Mouse (Mus musculus): ENCODE measurements at regions not wholly inside any gene's neighbourhood (a gene's known extent, or its start where the extent isn't known, plus 50 kb on each side); places are given as distances from the start of the nearest gene placed in this dataset.
A peak's percentile ranks its signal among the peaks of the same experiment; 100 is the strongest.
"Not testable (repeated sequence)": the region's sequence is repeated elsewhere in the genome, so short reads cannot be mapped to it uniquely, and the experiment has no call there.

DNA sequence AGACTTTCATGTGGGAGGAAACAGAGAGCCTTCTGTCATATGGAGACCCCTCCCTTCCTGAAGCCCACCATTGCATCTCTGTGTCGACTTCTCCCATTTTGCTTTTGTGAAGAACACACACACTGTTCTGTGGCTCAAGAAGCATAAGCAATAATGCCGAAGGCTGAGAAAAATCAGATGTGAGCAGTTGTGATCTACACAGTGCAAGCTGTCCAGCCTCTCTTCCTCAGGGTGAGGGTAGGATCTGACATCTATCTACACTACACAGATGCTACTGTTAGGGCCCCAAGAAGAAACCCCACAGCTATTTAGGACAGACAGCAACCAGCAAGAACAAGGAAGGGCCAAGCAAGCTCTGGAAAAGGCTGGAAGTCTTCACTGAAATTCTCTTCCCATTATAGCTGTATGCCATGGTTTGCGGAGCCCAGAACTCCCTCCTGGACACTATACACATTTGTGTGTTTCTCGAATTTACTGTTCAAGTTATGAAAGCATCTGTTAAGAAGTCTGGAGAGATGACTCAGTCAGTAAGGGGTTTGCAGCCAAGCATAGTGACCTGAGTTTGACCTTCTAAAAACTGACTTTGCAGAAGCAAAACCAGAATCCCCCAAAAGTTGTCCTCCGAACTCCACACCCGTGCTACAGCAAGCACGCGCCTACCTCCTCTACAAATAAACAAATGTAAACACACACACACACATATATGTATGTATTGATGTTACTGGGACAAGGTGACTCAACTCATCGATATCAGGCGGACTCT, 218.3 kb upstream of the Sesn3 start:
- peak in 1 of 2 experiments; percentile 57 for DNase-seq (ENCODE audit: inconsistent age in 2 of 2, low spot score in 1 of 2)

DNA sequence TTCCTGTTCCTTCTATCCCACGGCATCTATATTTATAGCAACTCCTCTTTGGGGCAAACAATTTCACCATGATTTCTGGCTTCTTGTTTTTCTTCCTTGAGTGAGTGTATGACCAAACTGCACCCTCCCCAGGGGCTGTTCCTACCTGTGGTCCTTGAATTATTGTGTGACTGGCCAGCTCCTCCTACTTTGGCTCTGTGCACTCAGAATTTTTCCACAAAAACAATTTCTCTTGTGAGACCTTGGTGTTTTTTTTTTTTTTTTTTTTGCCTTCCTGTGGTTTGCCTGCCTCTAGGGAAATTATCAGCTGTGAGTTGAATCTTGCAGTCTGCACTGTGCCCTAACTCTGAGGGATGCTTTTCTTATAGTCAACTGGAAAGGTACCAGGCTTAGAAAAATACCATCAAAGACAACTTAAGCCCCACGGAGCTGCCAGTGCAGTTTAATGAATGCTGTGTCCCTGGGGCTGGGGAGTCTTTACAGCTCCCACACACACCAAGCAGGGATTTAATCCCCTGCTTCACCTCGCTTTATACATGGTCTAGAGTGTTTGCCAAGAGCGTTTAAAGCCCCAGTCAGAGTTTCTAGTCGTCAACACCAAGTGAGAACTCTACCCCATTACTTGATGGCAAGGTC, 216.2 kb upstream of the Sesn3 start:
- DNase-seq (ENCODE audit: inconsistent age in 2 of 2, low spot score in 1 of 2) = peak; percentile 32 to 81

DNA sequence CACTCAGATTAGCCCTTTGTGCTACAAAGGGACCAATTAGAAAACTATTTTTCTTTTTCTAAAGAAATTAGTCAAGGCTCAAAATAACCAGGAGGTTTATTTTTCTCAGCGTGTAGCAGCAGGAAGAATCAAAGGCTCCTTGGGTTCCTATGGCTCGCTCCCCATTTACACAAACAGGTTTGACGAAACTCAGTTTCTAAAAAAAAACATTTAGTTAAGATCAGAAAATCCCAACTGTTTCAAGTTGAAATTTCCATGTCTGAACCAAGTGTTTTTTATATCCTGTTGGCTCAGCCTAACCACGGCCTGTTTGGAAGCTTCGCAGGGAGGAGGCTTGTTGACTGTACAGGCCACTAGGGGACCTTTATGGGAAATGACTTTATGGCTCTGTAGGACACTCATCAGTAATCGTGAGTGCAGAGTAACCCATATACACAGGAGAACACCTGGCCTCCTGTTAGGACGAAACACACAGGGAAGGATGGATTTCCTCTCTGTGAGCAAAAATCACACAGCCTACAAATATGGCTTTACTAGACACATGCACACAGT, 215.6 kb upstream of the Sesn3 start:
- peak in 1 of 2 experiments; percentile 48 for DNase-seq (ENCODE audit: inconsistent age in 2 of 2, low spot score in 1 of 2)

DNA sequence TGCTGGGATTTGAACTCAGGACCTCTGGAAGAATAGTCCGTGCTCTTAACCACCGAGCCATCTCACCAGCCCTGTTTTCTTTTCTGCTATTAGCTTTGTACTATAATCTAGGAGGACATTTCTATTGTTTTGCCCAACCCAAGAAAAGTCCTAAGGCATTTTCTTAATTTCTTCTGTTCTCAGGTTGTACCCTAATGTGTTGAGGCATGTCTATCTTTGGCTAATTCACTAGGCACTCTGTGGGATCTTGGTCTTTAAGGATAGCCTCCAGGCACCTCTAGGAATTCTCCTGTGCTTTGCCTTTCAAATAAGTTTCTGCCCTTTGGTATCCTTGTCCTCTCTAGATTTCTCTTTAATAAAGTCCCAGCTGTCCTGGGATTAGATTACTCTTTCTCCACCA, 214.6 kb upstream of the Sesn3 start:
- DNase-seq (ENCODE audit: inconsistent age in 2 of 2, low spot score in 1 of 2) = no peak

DNA sequence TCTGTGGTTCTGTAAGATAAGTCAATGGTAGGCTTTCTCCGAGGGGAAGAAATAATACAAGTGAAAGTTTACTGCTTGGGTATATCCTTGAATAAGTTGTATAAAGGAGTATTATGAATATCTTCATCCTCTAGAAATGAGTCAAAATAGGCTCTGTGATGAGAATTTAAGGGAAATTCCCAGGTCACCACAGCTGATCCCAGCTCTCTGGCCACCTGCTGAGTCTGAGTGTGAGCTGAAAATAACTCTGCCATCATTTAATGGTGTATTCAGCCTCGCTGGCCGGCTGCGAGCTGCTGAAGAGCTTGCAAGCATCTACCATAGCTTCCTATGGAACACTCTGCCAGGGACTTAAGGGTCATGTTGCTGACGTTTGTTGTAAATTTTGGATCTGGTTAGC, 213.5 kb upstream of the Sesn3 start:
- DNase-seq (ENCODE audit: inconsistent age in 2 of 2, low spot score in 1 of 2) = no peak

DNA sequence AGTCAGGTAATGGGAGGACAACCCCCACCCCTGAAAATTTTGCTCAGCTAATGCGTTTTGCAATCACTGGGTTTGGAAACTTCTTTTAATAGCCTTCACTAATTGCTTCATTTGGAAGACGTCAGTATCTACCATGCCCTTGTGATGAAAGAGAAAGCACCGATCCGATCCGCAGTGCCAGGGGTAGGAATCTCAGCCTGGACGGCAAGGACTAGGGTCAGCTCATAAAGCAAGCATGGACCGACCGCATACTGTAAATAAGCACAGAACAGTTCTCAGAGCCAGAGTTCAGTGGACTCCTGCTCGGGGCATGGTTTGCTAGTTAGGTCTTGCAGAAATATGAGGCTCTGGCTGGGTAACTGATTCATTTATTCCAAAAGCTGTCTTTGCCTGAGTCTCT, 213.0 kb upstream of the Sesn3 start:
- DNase-seq (ENCODE audit: inconsistent age in 2 of 2, low spot score in 1 of 2) = peak in 1 of 2 experiments; percentile 89

DNA sequence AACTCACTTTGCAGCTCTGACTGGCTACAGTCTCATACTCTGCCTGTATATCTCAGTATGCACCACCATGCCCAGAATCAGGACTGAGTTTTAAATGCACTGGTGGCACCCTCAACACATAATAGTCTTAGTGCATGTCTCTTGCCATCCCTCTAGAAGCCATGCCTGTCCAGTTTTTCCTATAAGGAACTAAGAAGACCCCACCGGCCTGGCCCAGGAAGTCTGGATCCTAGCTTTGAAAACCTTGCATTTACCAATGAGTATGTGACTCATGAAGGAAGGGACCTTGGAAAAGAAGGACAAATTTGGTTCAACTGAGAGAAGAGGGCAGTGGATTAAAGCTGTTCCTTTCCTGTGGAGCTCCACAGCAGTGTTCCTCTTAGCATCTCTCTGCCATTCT, 212.2 kb upstream of the Sesn3 start:
- DNase-seq (ENCODE audit: inconsistent age in 2 of 2, low spot score in 1 of 2) = peak in 1 of 2 experiments; percentile 85

DNA sequence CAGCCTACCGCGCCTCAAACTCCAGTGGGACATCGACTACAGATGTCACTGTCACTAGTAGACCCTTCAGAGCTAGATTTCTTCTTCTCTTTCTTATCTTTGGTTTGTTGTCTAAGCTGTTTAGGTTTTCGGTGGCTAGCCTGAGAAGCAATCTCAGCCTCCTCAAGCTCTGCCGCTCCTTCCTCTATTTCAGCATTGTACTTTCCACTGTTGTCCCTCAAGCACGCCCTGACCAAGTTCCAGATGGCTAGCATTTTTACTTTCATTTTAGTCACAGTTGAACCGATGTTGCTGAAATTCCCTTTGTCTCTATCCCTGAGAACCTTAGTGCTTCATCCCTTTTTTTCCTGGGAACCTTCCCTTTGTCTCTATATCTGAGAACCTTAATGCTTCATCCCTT, 208.1 kb upstream of the Sesn3 start:
- DNase-seq (ENCODE audit: inconsistent age in 2 of 2, low spot score in 1 of 2) = not testable (repeated sequence)

DNA sequence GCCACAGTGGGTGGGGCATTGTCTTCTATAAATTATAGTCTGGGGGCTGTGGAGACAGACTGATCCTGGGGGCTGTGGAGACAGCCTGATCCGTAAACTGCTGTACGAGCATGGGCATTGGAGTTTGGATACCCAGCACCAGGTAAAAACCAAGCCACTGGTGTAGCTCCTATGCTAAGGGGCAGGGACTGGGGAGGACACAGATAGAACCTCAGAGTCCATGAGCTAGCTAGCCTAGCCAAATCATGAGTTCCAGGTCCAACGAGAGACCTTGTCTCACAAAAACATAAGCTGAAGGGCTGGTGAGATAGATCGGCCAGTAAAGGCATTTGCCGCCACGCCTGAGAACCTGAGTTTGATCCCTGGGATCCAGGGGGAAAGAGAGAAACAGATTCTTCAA, 205.8 kb upstream of the Sesn3 start:
- no peak for DNase-seq (ENCODE audit: inconsistent age in 2 of 2, low spot score in 1 of 2)

DNA sequence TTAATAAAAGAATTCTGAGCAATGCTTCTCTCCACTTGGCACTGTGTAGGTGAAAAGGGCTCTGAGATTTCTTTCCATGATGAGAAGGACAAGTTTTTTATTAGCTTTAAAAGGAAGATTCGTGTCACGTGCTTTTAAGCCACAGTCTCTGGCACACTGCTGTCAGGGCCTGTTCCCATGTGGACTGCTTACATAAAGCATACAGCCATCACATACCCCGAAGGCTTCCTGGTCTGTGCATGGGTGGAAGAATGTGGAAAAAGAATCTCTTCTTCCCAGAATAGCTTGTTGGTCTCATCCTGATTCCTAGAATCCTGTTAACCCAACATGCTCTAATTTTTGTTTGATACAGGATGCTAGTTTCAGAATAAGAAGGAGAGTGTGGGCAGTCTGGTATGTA, 205.1 kb upstream of the Sesn3 start:
- no peak for DNase-seq (ENCODE audit: inconsistent age in 2 of 2, low spot score in 1 of 2)

DNA sequence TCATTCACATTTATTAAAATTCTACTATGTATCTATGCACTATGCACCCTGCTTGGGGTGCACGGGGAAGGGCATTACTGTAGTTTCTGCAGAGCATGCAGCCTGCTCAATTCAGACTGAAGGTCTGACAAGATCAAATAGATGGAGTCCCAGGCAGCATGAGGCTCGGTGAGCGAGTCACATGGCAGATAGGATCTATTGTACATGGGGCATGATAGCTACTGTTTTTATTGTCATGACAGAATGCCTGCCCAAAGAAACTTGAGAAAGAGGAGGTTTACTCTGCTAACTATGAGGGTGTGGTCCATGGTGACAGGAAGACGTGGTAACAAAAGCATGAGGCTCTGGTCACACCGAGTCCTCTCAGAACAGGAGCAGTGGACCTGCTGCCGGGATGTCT, 203.1 kb upstream of the Sesn3 start:
- DNase-seq (ENCODE audit: inconsistent age in 2 of 2, low spot score in 1 of 2) = no peak

DNA sequence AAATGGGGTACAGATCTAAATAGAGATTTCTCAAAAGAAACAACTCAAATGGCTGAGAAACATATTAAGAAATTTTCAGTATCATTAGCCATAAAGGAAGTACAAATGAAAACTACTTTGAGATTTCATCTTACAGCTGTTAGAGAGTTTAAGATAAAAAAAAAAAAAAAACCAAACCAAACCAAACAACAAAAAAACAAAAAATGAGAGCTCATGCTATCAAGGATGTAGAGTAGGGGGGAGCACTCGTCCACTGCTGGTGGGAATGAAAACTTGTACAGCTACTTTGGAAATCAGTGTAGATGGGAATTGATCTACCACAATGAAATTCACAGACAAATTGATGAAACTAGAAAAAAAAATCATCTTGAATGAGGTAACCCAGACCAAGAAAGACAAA, 201.9 kb upstream of the Sesn3 start:
- DNase-seq (ENCODE audit: inconsistent age in 2 of 2, low spot score in 1 of 2) = no peak

DNA sequence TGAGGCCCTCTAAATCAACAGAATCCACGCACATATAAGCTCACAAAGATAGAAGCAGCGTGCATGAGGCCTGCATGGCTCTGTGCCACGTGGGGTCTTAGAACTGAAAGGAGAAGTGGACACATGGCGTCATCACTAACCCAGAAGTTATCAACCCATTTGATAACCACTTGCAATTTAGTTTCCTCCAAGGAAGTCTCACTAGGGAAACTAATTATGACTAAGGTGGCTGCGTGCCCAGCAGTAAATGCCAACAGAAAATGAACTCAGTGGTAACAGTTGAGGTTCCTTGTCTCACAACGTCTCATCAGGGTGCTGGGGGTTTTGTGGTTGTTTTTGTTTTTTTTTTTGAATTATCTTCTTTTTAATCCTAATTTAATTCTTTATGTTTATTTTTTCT, 200.6 kb upstream of the Sesn3 start:
- DNase-seq (ENCODE audit: inconsistent age in 2 of 2, low spot score in 1 of 2) = peak in 1 of 2 experiments; percentile 72

DNA sequence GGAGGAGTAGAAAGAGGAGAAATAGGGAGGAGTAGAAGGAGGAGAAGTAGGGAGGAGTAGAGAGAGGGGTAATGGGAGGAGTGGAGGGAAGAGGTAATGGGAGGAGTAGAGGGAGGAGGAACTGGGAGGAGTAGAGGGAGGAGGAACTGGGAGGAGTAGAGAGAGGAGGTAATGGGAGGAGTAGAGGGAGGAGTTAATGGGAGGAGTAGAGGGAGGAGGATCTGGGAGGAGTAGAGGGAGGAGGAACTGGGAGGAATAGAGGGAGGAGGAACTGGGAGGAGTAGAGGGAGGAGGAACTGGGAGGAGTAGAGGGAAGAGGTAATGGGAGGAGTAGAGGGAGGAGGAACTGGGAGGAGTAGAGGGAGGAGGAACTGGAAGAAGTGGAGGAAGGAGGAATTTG, 200.0 kb upstream of the Sesn3 start:
- DNase-seq (ENCODE audit: inconsistent age in 2 of 2, low spot score in 1 of 2) = peak in 1 of 2 experiments; percentile 41

DNA sequence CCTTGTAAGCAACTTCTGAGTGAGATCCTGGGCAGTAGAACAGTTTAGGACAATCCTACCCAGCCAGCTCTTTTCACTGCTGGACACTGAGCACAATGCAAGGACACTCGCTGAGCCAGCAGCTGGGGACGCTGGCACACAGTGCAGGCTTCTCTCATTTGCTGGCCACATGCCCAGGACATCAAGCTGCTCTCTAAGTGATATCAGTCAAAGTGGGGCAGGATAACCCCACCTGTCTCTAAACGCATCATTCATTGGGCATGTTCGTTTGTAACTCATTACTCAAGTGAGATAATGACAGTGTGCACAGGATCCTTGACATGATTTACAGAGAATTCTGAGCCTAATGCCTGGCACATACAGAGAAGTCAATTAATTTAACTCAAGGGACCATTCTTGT, 199.4 kb upstream of the Sesn3 start:
- DNase-seq (ENCODE audit: inconsistent age in 2 of 2, low spot score in 1 of 2) = peak; percentile 95 to 96

DNA sequence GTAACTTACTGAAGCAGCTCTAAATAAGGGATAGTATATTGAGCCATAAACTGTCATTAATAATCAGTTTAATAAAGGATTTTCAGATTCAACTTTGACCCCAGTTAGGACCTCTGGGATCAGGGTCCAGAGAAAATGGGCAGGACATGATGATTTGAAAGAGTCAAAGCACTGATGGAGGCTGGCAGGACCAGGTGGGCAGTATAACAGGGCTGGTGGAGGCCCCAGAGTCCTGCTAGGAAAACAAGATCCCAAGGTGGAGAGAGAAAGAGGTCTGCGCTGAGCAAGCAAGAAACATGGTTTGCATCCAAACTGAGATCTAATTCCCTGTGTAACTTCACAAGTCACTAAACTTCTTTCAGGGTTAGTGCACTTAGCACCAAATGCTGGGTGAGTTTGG, 199.0 kb upstream of the Sesn3 start:
- no peak for DNase-seq (ENCODE audit: inconsistent age in 2 of 2, low spot score in 1 of 2)

DNA sequence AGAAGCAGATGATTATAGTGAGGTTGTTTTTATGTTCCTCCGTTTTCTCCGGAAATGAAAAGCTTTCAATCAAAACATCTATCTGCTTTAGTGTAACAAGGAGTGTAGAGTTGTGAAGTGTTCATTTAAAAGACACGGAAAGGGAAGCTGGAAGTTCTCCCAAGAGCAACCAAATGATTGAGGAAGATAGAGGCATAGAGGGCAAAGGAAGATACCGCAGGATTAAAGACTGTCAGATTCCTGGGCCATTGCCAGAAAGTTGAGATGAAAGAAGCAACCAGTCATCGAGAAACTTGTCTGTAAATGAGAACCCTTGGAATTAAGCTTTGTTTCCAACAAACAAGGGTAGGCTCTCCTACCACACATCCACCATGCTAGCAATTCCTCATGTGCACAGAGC, 198.1 kb upstream of the Sesn3 start:
- peak; percentile 34 to 79 for DNase-seq (ENCODE audit: inconsistent age in 2 of 2, low spot score in 1 of 2)

DNA sequence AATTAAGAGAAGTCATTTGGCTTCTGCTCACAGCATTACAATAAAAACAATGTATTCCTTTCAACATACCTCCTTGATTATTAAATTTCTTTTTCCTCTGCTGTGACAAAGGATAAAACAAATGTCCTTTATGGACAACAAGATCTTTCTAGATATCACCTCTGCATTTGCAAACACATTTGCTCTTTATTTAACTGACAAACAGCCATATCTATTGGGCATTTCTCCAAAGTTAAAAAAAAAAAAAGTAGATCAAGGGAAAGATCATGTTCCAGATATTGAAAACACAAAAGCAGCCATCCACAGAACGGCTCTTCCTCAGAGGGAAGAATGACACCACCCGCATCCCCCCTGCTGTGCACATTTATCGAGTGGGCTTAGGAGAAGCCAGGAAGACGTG, 193.7 kb upstream of the Sesn3 start:
- no peak for DNase-seq (ENCODE audit: inconsistent age in 2 of 2, low spot score in 1 of 2)

DNA sequence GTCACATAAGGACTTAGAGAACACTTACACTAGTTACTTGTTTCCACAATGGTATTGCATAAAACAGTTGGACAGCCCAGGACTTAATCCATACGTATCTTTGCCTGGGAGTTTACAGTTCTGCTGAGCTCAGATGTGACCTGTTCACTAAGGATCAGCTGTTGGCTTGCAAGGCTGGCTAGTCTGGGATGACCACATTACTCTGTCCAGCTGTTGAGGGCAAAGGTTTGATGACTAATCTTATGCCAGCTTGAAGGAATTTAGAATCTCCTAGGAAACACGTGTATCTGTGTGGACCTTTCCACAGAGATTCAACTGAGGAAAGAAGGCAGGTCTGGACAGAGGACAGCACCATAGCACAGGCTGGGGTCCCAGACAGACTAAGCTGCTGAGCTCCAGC, 188.7 kb upstream of the Sesn3 start:
- no peak for DNase-seq (ENCODE audit: inconsistent age in 2 of 2, low spot score in 1 of 2)

DNA sequence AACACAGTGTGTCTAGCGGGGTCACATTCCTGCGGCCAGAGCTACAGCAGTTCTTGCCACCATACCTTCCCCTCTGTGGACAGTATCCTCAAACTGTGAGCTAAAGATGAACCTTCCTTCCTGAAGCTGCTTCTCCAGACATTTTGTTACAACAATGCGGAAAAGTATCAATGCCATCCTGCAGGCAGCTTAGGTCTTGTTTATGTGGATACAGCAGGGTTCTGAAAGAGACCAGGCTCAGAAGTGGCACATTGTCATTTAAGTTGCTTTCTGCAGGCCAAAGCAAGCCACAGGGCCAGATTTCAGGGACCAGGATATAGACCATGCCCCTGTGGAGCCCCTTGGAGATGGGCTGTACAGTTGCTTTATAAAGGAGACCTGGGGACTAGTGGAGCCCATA, 188.3 kb upstream of the Sesn3 start:
- no peak for DNase-seq (ENCODE audit: inconsistent age in 2 of 2, low spot score in 1 of 2)

DNA sequence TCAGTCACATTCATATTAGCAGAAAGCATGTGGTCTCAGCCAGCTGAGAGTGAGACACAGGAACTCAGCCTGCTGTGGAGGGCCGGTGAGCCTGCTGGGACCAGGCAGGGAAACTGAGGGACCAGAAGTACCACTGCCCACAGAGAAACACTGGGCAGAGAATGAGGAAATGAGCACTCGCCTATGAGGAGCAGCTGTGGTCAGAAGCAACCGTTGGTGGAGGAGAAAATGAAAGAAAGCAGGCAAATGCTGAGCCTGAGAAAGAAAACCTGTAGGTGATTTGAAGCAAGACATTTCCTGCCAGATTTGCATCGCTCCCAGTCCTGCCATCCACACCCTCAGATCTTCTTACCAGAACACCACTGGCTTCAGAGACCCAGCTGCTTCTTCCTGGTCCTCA, 187.0 kb upstream of the Sesn3 start:
- no peak for DNase-seq (ENCODE audit: inconsistent age in 2 of 2, low spot score in 1 of 2)

DNA sequence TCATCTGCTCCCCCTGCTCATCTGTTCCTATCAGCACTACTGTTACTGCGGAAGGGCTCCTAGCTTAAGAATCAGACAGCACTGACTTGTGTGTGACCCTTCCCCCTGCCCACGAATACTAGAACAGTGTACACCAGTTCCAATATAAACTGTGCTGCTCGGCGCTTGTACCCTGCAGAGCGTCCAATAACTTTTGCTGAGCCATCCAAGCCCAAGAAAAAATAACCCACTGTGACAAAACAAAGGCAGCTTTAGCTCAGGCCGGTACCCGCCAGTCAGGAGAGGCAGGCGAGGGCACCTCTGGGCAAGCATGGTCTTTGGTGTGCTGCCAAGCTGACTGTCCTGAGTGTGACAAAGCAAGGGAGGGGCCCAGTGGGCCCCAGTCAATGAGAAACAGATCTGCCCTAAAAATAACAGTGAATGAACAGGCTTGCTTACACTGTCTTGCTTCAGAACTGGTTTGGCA, 185.0 kb upstream of the Sesn3 start:
- DNase-seq (ENCODE audit: inconsistent age in 2 of 2, low spot score in 1 of 2) = peak; percentile 41 to 75
